ENCODE assay signal across 21 mouse cellular contexts in genomic region chr7:25387811-25388440, GRCm38 (mm10). TPM values are rescaled to one million over a fixed set of nuclear protein-coding genes. Genes with fewer than 3 reads are reported as not detected.
DNase-seq lines count a peak whose midpoint lies in the region; ATAC-seq and TF ChIP-seq lines count a peak whose summit lies in the region.
"Had no signal": no experiment of that assay in that cellular context is flagged by ENCODE, and none has a peak within 500 bp of the region (broad histone marks: within the 10 kb centered on the region; RNA-seq: fewer than 3 reads in every experiment).

No protein-coding gene starts in this region.

- H3K36me3 ChIP-seq in heart, postnatal 0 days (replicated peaks; ENCODE audit: control insufficient read depth, insufficient read depth, low read length), result peaks cover 43% of the 10 kb centered on the region
- H3K36me3 ChIP-seq in heart, embryonic 12.5 days, result peaks cover 41% of the 10 kb centered on the region
- H3K36me3 ChIP-seq in forebrain, embryonic 15.5 days, result peaks cover 41% of the 10 kb centered on the region

- H3K27ac ChIP-seq in cerebellum, adult 2 months (ENCODE audit: insufficient read depth, low read length), result no peak overlapping the region
- H3K27ac ChIP-seq in heart, postnatal 0 days (ENCODE audit: low read depth), result peak overlapping the region; percentile 95
- no peak overlapping the region for H3K27ac ChIP-seq in heart, embryonic 12.5 days (ENCODE audit: poor library complexity, severe bottlenecking)
- no peak overlapping the region for H3K27ac ChIP-seq in forebrain, embryonic 15.5 days (replicated peaks)
- H3K27ac ChIP-seq: embryonic facial prominence, embryonic 12.5 days; kidney, embryonic 15.5 days; macrophage had no signal

- ATAC-seq in heart, postnatal 0 days (ENCODE audit: insufficient read depth, low read depth), result no peak
- no peak for ATAC-seq in heart, embryonic 12.5 days (ENCODE audit: insufficient number of reproducible peaks, low FRiP score)
- ATAC-seq in forebrain, embryonic 15.5 days (replicated peaks), result no peak

- no peak overlapping the region for H3K9ac ChIP-seq in heart, postnatal 0 days (replicated peaks; ENCODE audit: low read depth, low read length)
- H3K9ac ChIP-seq in heart, embryonic 12.5 days, result no peak overlapping the region
- no peak overlapping the region for H3K9ac ChIP-seq in forebrain, embryonic 15.5 days (replicated peaks)
- H3K9ac ChIP-seq: embryonic facial prominence, embryonic 12.5 days; kidney, embryonic 15.5 days had no signal

- TF ChIP-seq CTCF in cerebellum, adult 2 months (IDR thresholded peaks at IDR 0.05; ENCODE audit: borderline replicate concordance, insufficient read depth, low read depth, low read length), result no peak
- TF ChIP-seq CTCF in heart, postnatal 0 days (IDR thresholded peaks at IDR 0.05; ENCODE audit: low read depth), result no peak

- peak; percentile 23 to 52 for DNase-seq in cerebellum, adult 2 months
- DNase-seq in cerebellum, postnatal 10 days, result no peak
- no peak for DNase-seq in heart, postnatal 0 days (ENCODE audit: low spot score)
- peak; percentile 76 for DNase-seq in 3T3-L1 (ENCODE audit: low read depth, low spot score)
- DNase-seq in adrenal gland, postnatal 25 days, result peak; percentile 37
- no peak for DNase-seq in right cerebral cortex, postnatal 10 days (ENCODE audit: low spot score in 2 of 2)
- DNase-seq: cerebellum, postnatal 36 days; lung, adult 18-20 months; midbrain, embryonic 14.5 days; right cerebral cortex, adult 18-20 months; thymus, postnatal 36 days had no signal

- no peaks in the 10 kb centered on the region for H3K9me3 ChIP-seq in heart, postnatal 0 days (replicated peaks; ENCODE audit: control insufficient read depth, low read length)
- no peaks in the 10 kb centered on the region for H3K9me3 ChIP-seq in heart, embryonic 12.5 days (replicated peaks)
- H3K9me3 ChIP-seq in forebrain, embryonic 15.5 days, result no peaks in the 10 kb centered on the region
- H3K9me3 ChIP-seq: embryonic facial prominence, embryonic 12.5 days; kidney, embryonic 15.5 days had no signal

- peak overlapping the region; percentile 48 for H3K4me2 ChIP-seq in heart, postnatal 0 days (ENCODE audit: low read depth, low read length)
- no peak overlapping the region for H3K4me2 ChIP-seq in heart, embryonic 12.5 days
- no peak overlapping the region for H3K4me2 ChIP-seq in forebrain, embryonic 15.5 days (replicated peaks)
- H3K4me2 ChIP-seq: embryonic facial prominence, embryonic 12.5 days; kidney, embryonic 15.5 days had no signal

- peaks cover 65% of the 10 kb centered on the region for H3K4me1 ChIP-seq in cerebellum, adult 2 months (ENCODE audit: control insufficient read depth, insufficient read depth, low read length)
- peaks cover 54% of the 10 kb centered on the region for H3K4me1 ChIP-seq in heart, postnatal 0 days (ENCODE audit: control insufficient read depth, insufficient read depth)
- H3K4me1 ChIP-seq in heart, embryonic 12.5 days (replicated peaks), result peaks cover 31% of the 10 kb centered on the region
- H3K4me1 ChIP-seq in forebrain, embryonic 15.5 days, result peaks cover 9% of the 10 kb centered on the region

- TF ChIP-seq POLR2A in cerebellum, adult 2 months (IDR thresholded peaks at IDR 0.05; ENCODE audit: borderline replicate concordance, insufficient read depth, low read length), result no peak

- no peak overlapping the region for H3K4me3 ChIP-seq in cerebellum, adult 2 months (replicated peaks; ENCODE audit: insufficient read depth, low read depth, low read length)
- H3K4me3 ChIP-seq in heart, postnatal 0 days (ENCODE audit: low read depth, low read length), result peak overlapping the region; percentile 15; the same call in 1 of the 2 replicates
- no peak overlapping the region for H3K4me3 ChIP-seq in heart, embryonic 12.5 days
- H3K4me3 ChIP-seq in forebrain, embryonic 15.5 days, result no peak overlapping the region
- H3K4me3 ChIP-seq: embryonic facial prominence, embryonic 12.5 days; kidney, embryonic 15.5 days had no signal

- TF ChIP-seq EP300 in heart, postnatal 0 days (IDR thresholded peaks at IDR 0.05; ENCODE audit: low read depth), result no peak

- H3K27me3 ChIP-seq in cerebellum, adult 2 months (ENCODE audit: control insufficient read depth, insufficient read depth, low read length), result no peaks in the 10 kb centered on the region
- no peaks in the 10 kb centered on the region for H3K27me3 ChIP-seq in heart, postnatal 0 days (ENCODE audit: control insufficient read depth, insufficient read depth, low read length)
- H3K27me3 ChIP-seq in heart, embryonic 12.5 days (replicated peaks), result no peaks in the 10 kb centered on the region
- no peaks in the 10 kb centered on the region for H3K27me3 ChIP-seq in forebrain, embryonic 15.5 days
- H3K27me3 ChIP-seq: embryonic facial prominence, embryonic 12.5 days; kidney, embryonic 15.5 days had no signal

- WGBS in cerebellum, adult 2 months, result 72% methylated on average over 18 of the region's 18 CpGs
- WGBS in heart, postnatal 0 days, result 92% methylated on average over 18 of the region's 18 CpGs
- WGBS in heart, embryonic 12.5 days, result 87% methylated on average over 18 of the region's 18 CpGs
- WGBS in forebrain, embryonic 15.5 days, result 95% methylated on average over 18 of the region's 18 CpGs

RNA-seq across cellular contexts. Expression of gene Lipe, which starts 10.6 kb away (rescaled TPM):
- 12.1 and 12.3 TPM in 2 replicates for polyA plus RNA-seq in cerebellum, adult 2 months (2012; rRNA removed)
- total RNA-seq in heart, postnatal 0 days (2014; rRNA removed; ENCODE audit: low replicate concordance), result 23.5 and 31.1 TPM in 2 replicates
- 19.3 and 21.5 TPM in 2 replicates for polyA plus RNA-seq in heart, postnatal 0 days (2015; fragmentation: Nextera tagmentation; extraction: Ambion mirVana)
- polyA plus RNA-seq in heart, embryonic 12.5 days (2016; fragmentation: Nextera tagmentation; extraction: Ambion mirVana), result 4.1 and 5.9 TPM in 2 replicates
- total RNA-seq in adrenal gland, postnatal 25 days (2021), result 295 and 303 TPM in 2 replicates
- polyA plus RNA-seq in forebrain, embryonic 15.5 days (2015; fragmentation: Nextera tagmentation; extraction: Ambion mirVana), result 15.4 and 16.1 TPM in 2 replicates

RNA-seq across cellular contexts. Expression of gene Cnfn, which starts 18.4 kb away (rescaled TPM):
- polyA plus RNA-seq in cerebellum, adult 2 months (2012; rRNA removed), result 0.59 TPM in 1 of 2 replicates, not detected in the other
- total RNA-seq in heart, postnatal 0 days (2014; rRNA removed; ENCODE audit: low replicate concordance), result not detected in 2 replicates
- not detected in 2 replicates for polyA plus RNA-seq in heart, postnatal 0 days (2015; fragmentation: Nextera tagmentation; extraction: Ambion mirVana)
- polyA plus RNA-seq in heart, embryonic 12.5 days (2016; fragmentation: Nextera tagmentation; extraction: Ambion mirVana), result not detected in 2 replicates
- not detected in 2 replicates for total RNA-seq in adrenal gland, postnatal 25 days (2021)
- polyA plus RNA-seq in forebrain, embryonic 15.5 days (2015; fragmentation: Nextera tagmentation; extraction: Ambion mirVana), result not detected in 2 replicates
- total RNA-seq: granulocyte monocyte progenitor cell, adult 5-6 weeks; heart, postnatal 14 days had no signal
- polyA plus RNA-seq: macrophage; midbrain, embryonic 14.5 days; spleen, adult 2 months had no signal

RNA-seq across cellular contexts. Expression of gene Cxcl17, which starts 24.8 kb away (rescaled TPM):
- polyA plus RNA-seq in cerebellum, adult 2 months (2012; rRNA removed), result not detected in 2 replicates
- total RNA-seq in heart, postnatal 0 days (2014; rRNA removed; ENCODE audit: low replicate concordance), result not detected in 2 replicates
- polyA plus RNA-seq in heart, postnatal 0 days (2015; fragmentation: Nextera tagmentation; extraction: Ambion mirVana), result 0.42 and 1.1 TPM in 2 replicates
- not detected in 2 replicates for polyA plus RNA-seq in heart, embryonic 12.5 days (2016; fragmentation: Nextera tagmentation; extraction: Ambion mirVana)
- total RNA-seq in adrenal gland, postnatal 25 days (2021), result not detected in 2 replicates
- polyA plus RNA-seq in forebrain, embryonic 15.5 days (2015; fragmentation: Nextera tagmentation; extraction: Ambion mirVana), result 0.39 and 0.60 TPM in 2 replicates
- total RNA-seq: granulocyte monocyte progenitor cell, adult 5-6 weeks; heart, postnatal 14 days had no signal
- polyA plus RNA-seq: C2C12; limb, embryonic 14.5 days; macrophage; spleen, adult 2 months had no signal

Comparison
In these comparisons a context has a peak if more than half of its experiments do, and no peak if none do; other contexts are left out.
1. DNase-seq: peak in cerebellum, adult 2 months (2 of 2), 3T3-L1 (single experiment) and adrenal gland, postnatal 25 days (single experiment); none in cerebellum, postnatal 10 days (0 of 2), heart, postnatal 0 days (single experiment) and right cerebral cortex, postnatal 10 days (0 of 2).